Mouse (Mus musculus): ENCODE data around the gene Hsd11b2.
"Not testable (repeated sequence)": the region's sequence is repeated elsewhere in the genome, so short reads cannot be mapped to it uniquely, and the experiment has no call there.

The Hsd11b2 gene

GRCm38 (mm10) chr8:105564573-105565229, 46.1 kb downstream of the Hsd11b2 start:
- not testable (repeated sequence) for DNase-seq

DNA sequence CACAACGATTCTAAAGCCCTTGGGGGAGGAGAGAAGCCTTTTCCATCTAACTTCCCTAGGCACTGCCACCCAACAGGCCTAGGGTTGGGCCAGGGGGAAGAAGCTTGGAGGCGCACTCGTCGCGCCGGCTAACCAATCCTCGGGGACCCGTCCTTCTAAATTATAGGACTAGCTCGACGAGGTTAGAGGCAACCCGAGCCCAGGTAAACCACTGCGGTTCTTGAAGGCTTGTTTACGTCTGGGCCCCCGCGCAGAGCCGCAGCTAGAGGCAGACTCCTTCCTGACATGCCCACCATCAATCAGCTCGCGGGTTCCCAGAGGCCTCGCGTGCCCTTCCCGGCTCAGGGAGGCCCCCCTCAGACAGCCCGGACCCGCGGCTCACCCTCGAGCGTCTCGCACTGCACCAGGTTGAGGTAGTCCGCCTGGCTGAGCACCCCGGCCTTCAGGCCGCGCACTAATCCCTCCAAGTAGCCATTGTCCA, 46.9 kb downstream of the Hsd11b2 start:
- no peak for DNase-seq

DNA sequence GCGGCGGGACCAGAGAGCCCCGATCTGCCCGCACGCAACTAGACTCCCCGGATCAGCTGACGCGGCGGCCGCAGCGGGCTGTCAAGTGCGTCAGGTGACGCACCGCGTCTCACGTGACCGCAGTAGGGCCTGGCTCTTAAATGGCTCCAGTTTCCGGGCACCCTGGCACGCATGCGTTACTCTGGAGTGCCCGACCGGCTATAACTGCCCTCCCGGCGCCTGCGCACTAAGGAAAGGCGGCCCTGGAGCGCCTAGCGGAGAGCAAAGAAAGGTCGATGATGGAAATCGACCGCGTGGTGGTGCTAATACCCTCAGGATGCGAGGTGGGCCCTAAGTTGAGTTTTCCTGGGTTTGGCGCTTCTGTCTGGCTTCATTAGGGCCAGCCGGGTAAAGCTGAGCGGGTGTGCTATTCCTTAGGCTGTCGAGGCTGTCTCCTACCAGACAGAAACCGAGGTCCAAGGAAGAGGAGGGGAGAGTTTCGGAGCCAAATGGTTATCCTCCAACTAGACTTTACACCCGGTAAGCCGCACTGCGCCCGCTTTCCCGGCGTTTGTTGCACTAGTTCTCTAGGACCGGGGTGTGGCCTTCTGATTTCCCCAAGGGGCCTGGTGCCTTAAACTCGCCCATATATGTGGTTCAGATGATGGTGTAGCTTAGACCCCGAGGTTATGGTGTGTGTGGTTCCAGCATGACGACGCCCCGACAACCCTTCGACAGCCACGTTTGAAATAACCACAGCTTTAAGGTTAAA, 47.6 kb downstream of the Hsd11b2 start, which contains the start of gene Atp6v0d1:
TSS of gene Atp6v0d1 (minus strand) at position 96 of the 751 bp plus-strand sequence.
- DNase-seq: peak; percentile 100

DNA sequence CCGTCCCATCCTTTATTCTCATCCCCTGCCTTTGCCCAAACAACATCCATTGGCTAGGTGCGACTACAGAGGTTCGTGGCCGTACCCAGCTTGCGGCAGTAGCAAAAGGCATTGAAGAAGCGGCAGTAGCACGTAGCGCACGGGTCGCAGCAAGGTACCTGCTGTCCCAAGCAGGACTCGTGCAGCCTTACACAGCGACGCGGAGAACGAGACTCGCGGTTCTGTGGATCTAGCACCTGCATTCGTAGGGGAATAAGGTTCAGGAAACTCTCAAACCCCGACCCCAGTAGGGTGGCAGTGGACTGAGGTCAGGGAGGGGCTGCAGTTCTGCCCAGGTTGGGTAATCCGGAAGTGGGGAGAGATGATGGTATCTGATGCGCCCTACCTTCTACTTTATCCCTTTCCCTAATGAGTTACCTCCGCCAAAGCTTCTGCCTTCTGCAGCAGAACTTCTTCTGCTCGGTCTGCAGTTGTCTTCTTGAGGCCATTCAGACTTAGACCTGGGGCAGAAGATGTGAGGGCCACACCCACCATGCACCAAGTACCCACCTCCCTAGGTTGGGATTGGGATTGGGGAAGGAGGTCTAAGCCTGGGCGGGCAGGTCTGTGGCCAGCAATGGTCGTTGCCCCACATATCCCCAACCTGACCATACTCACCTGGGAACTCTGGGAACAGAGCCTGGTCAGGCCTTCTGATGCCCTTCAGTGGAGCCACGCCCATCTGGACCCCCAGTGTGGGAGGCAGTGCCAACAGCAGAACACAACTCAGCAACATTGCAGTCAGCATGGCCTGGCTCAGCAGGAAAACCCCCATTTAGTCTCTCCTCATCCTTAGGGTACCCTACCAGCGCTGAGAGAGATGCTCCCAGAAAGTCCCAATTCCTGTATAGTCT, 48.4 kb downstream of the Hsd11b2 start:
- DNase-seq: peak; percentile 52

GRCm38 (mm10) chr8:105571810-105572209, 53.3 kb downstream of the Hsd11b2 start:
- no peak for DNase-seq

DNA sequence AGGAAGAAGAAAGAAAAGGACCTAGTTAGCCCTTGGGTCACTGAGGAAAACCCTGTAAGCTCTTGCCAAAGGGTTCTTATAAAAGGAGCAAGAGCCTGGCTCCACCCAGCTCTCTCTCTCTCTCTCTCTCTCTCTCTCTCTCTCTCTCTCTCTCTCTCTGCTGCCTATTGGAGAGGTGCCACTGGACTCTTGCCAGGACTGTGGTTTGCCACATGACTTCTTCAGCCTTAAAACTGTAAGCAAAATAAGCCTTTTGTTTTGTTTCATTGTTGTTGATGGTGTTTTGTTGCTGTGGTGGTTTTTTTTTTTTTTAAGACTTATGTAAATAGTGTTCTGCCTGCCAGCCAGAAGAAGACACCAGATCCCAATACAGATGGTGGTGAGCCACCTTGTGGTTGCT, 54.9 kb downstream of the Hsd11b2 start:
- DNase-seq: peak; percentile 83
